Mouse (Mus musculus): ENCODE measurements around the gene Rab38. TPM values are rescaled to one million over a fixed set of nuclear protein-coding genes. Genes with fewer than 3 reads are reported as not detected.

The Rab38 gene
- 2.0 TPM in 2 replicates for polyA plus RNA-seq (2012; rRNA removed)

- Histone ChIP-seq H3K4me1 (replicated peaks; ENCODE audit: control insufficient read depth, insufficient read depth, low read length) (0 out of 2 replicates have a peak, but pooled peaks cover 4% of the 10 kb centered on the region), H3K27me3 (ENCODE audit: control insufficient read depth, insufficient read depth, low read length) (no peaks in the 10 kb centered on the region; the same call in 1 of the 2 replicates), H3K36me3 (ENCODE audit: control insufficient read depth, insufficient read depth, low read length) (no peaks in the 10 kb centered on the region), H3K4me3 (ENCODE audit: control insufficient read depth, insufficient read depth, low read length) (peak within 1 kb of the TSS; percentile 36), H3K27ac (ENCODE audit: control insufficient read depth, insufficient read depth, low read length) (no peak within 1 kb of the TSS)
- no peak for TF ChIP-seq POLR2A (IDR thresholded peaks at IDR 0.05; ENCODE audit: control insufficient read depth, extremely low read depth, insufficient read depth, low read length, poor library complexity)
- TF ChIP-seq CTCF (IDR thresholded peaks at IDR 0.05; ENCODE audit: borderline replicate concordance, control insufficient read depth, extremely low read depth, insufficient read depth, low read length, poor library complexity) = no peak
- peak; percentile 4 for DNase-seq
- WGBS = 6% methylated on average over 35 of the region's 35 CpGs
Measured at GRCm38 (mm10) chr7:88429786-88430691, at the start of gene Rab38. TSS of gene Rab38 (plus strand) at chr7:88430273.

DNA sequence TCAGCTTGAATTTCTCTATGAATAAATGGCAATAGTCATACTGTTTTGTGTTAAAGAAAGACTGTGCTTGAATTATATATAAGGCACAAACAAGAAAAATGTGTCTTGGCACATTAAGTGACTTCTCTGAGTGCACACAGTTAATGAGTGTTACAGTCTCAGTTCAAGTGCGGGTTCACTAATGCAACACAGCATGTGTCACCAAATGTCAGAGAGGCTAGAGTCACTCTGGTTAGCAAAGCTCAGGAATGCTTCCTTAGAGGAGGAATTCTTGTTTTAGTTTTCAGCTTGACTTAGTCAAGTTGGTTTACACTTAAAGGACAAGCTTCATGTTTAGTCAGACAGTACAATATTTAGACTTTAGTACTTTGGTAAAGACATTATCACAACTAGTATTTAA is 35.5 kb upstream of the Rab38 start:
- no peak for TF ChIP-seq CTCF (IDR thresholded peaks at IDR 0.05; ENCODE audit: borderline replicate concordance, control insufficient read depth, extremely low read depth, insufficient read depth, low read length, poor library complexity)
- no peak for TF ChIP-seq POLR2A (IDR thresholded peaks at IDR 0.05; ENCODE audit: control insufficient read depth, extremely low read depth, insufficient read depth, low read length, poor library complexity)
- Histone ChIP-seq H3K36me3 (ENCODE audit: control insufficient read depth, insufficient read depth, low read length) (no peaks in the 10 kb centered on the region), H3K27ac (ENCODE audit: control insufficient read depth, insufficient read depth, low read length) (no peak overlapping the region), H3K4me1 (replicated peaks; ENCODE audit: control insufficient read depth, insufficient read depth, low read length) (no peaks in the 10 kb centered on the region), H3K4me3 (ENCODE audit: control insufficient read depth, insufficient read depth, low read length) (no peak overlapping the region), H3K27me3 (ENCODE audit: control insufficient read depth, insufficient read depth, low read length) (no peaks in the 10 kb centered on the region)
- no peak for DNase-seq
- WGBS = 95% methylated on average over 1 of the region's 1 CpGs

GRCm38 (mm10) chr7:88395745-88396144 is 34.3 kb upstream of the Rab38 start:
- Histone ChIP-seq H3K27me3 (ENCODE audit: control insufficient read depth, insufficient read depth, low read length) (no peaks in the 10 kb centered on the region), H3K36me3 (ENCODE audit: control insufficient read depth, insufficient read depth, low read length) (no peaks in the 10 kb centered on the region), H3K4me3 (ENCODE audit: control insufficient read depth, insufficient read depth, low read length) (no peak overlapping the region), H3K4me1 (replicated peaks; ENCODE audit: control insufficient read depth, insufficient read depth, low read length) (no peaks in the 10 kb centered on the region), H3K27ac (ENCODE audit: control insufficient read depth, insufficient read depth, low read length) (no peak overlapping the region)
- WGBS = 95% methylated on average over 2 of the region's 2 CpGs
- DNase-seq = no peak
- TF ChIP-seq POLR2A (IDR thresholded peaks at IDR 0.05; ENCODE audit: control insufficient read depth, extremely low read depth, insufficient read depth, low read length, poor library complexity) (no peak), CTCF (IDR thresholded peaks at IDR 0.05; ENCODE audit: borderline replicate concordance, control insufficient read depth, extremely low read depth, insufficient read depth, low read length, poor library complexity) (no peak)

GRCm38 (mm10) chr7:88405311-88405710 is 24.8 kb upstream of the Rab38 start:
- H3K27me3 ChIP-seq (ENCODE audit: control insufficient read depth, insufficient read depth, low read length) = no peaks in the 10 kb centered on the region
- no peaks in the 10 kb centered on the region for H3K36me3 ChIP-seq (ENCODE audit: control insufficient read depth, insufficient read depth, low read length)
- H3K27ac ChIP-seq (ENCODE audit: control insufficient read depth, insufficient read depth, low read length) = no peak overlapping the region
- no peaks in the 10 kb centered on the region for H3K4me1 ChIP-seq (replicated peaks; ENCODE audit: control insufficient read depth, insufficient read depth, low read length)
- no peak overlapping the region for H3K4me3 ChIP-seq (ENCODE audit: control insufficient read depth, insufficient read depth, low read length)
- no peak for DNase-seq
- 95% methylated on average over 1 of the region's 1 CpGs for WGBS
- TF ChIP-seq CTCF (IDR thresholded peaks at IDR 0.05; ENCODE audit: borderline replicate concordance, control insufficient read depth, extremely low read depth, insufficient read depth, low read length, poor library complexity) (no peak), POLR2A (IDR thresholded peaks at IDR 0.05; ENCODE audit: control insufficient read depth, extremely low read depth, insufficient read depth, low read length, poor library complexity) (no peak)

DNA sequence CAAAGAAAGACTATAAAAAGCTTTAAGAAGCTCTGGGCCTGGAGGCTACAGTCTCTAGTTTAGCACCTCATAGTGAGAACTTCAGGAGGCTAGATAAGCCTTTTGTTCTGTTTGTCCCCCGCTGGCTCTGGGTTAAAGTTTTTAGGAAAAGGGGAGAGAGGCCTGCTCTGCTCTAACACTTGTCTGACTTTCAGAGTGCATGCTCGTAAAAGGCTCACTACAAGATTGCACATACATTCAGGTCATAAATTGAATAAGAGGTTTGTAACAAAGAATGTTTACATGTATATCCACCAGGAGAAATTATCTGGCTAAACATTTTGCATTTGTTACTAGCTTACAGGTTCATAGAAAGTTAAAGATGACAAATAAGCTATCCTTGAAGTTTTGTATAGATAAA is 23.6 kb upstream of the Rab38 start:
- 92% methylated on average over 2 of the region's 2 CpGs for WGBS
- Histone ChIP-seq H3K27ac (ENCODE audit: control insufficient read depth, insufficient read depth, low read length) (no peak overlapping the region), H3K4me3 (ENCODE audit: control insufficient read depth, insufficient read depth, low read length) (no peak overlapping the region), H3K36me3 (ENCODE audit: control insufficient read depth, insufficient read depth, low read length) (no peaks in the 10 kb centered on the region), H3K4me1 (replicated peaks; ENCODE audit: control insufficient read depth, insufficient read depth, low read length) (no peaks in the 10 kb centered on the region), H3K27me3 (ENCODE audit: control insufficient read depth, insufficient read depth, low read length) (no peaks in the 10 kb centered on the region)
- no peak for DNase-seq
- TF ChIP-seq POLR2A (IDR thresholded peaks at IDR 0.05; ENCODE audit: control insufficient read depth, extremely low read depth, insufficient read depth, low read length, poor library complexity) = no peak
- TF ChIP-seq CTCF (IDR thresholded peaks at IDR 0.05; ENCODE audit: borderline replicate concordance, control insufficient read depth, extremely low read depth, insufficient read depth, low read length, poor library complexity) = no peak

GRCm38 (mm10) chr7:88421821-88422220 is 8.3 kb upstream of the Rab38 start:
- no peak overlapping the region for H3K27ac ChIP-seq (ENCODE audit: control insufficient read depth, insufficient read depth, low read length)
- TF ChIP-seq POLR2A (IDR thresholded peaks at IDR 0.05; ENCODE audit: control insufficient read depth, extremely low read depth, insufficient read depth, low read length, poor library complexity) (no peak), CTCF (IDR thresholded peaks at IDR 0.05; ENCODE audit: borderline replicate concordance, control insufficient read depth, extremely low read depth, insufficient read depth, low read length, poor library complexity) (no peak)

More at GRCm38 (mm10) chr7:88421821-88422220, 8.3 kb upstream of the Rab38 start:
- Histone ChIP-seq H3K4me3 (ENCODE audit: control insufficient read depth, insufficient read depth, low read length) (no peak overlapping the region), H3K4me1 (replicated peaks; ENCODE audit: control insufficient read depth, insufficient read depth, low read length) (no peaks in the 10 kb centered on the region), H3K27me3 (ENCODE audit: control insufficient read depth, insufficient read depth, low read length) (no peaks in the 10 kb centered on the region), H3K36me3 (ENCODE audit: control insufficient read depth, insufficient read depth, low read length) (no peaks in the 10 kb centered on the region)
- no peak for DNase-seq
